Mouse (Mus musculus) erythroblast, adult 5-6 weeks (primary cell): ENCODE results near the gene Sft2d2. TPM values are rescaled to one million over a fixed set of nuclear protein-coding genes. Genes with fewer than 3 reads are reported as not detected.
A peak's percentile ranks its signal among the peaks of the same experiment; 100 is the strongest.

Source experiments
- ATAC-seq: replicated peaks from 2 replicates; pipeline ENCODE4 v1.8.0; 2016; ENCODE audit warnings: moderate number of reproducible peaks, mild to moderate bottlenecking, moderate TSS enrichment, inconsistent platforms; ENCODE audit not compliant: poor library complexity, low FRiP score, severe bottlenecking
- total RNA-seq, 2 experiments: library from RNA; stranded (forward) in 1 of 2; stranded (reverse) in 1 of 2; fragments of 150-400 nt in 1 of 2; fragments of 200-764, 138-1000 nt in 1 of 2; gene quantifications; 2 replicates each; pipeline versions ENCODE4 v1.2.3 to v1.2.4; 2015 to 2017; ENCODE audit warnings: low replicate concordance in 2 of 2

Sft2d2 gene
- total RNA-seq, 2 experiments from 2014 or later, result 10.3 to 11.5 TPM

GRCm38 (mm10) chr1:165151216-165151615 is 43.0 kb downstream of the Sft2d2 start:
- ATAC-seq, result no peak

GRCm38 (mm10) chr1:165142343-165142916 is 51.8 kb downstream of the Sft2d2 start:
- ATAC-seq, result no peak

- ATAC-seq, result no peak
Observed at GRCm38 (mm10) chr1:165140227-165140626, 54.0 kb downstream of the Sft2d2 start.

GRCm38 (mm10) chr1:165133858-165134257 is 60.4 kb downstream of the Sft2d2 start:
- no peak for ATAC-seq

- no peak for ATAC-seq
Observed at GRCm38 (mm10) chr1:165133279-165133678, 61.0 kb downstream of the Sft2d2 start.

- ATAC-seq, result peak; percentile 92
Observed at GRCm38 (mm10) chr1:165132187-165132877, 61.9 kb downstream of the Sft2d2 start.

- no peak for ATAC-seq
Observed at GRCm38 (mm10) chr1:165129573-165129972, 64.7 kb downstream of the Sft2d2 start.

Other genes starting within 250 kb of the Sft2d2 start
- gene Tbx19, start 33.7 kb downstream of the Sft2d2 start, total RNA-seq (2015; ENCODE audit: low replicate concordance), result not detected in 2 replicates
- not detected in 2 replicates for gene Tbx19, start 33.7 kb downstream of the Sft2d2 start, total RNA-seq (2017; ENCODE audit: low replicate concordance)
- 3.1 and 10.4 TPM in 2 replicates for gene Tiprl, start 42.6 kb upstream of the Sft2d2 start, total RNA-seq (2015; ENCODE audit: low replicate concordance)
- 7.0 and 29.6 TPM in 2 replicates for gene Tiprl, start 42.6 kb upstream of the Sft2d2 start, total RNA-seq (2017; ENCODE audit: low replicate concordance)
- not detected in 2 replicates for gene Gpr161, start 101.4 kb upstream of the Sft2d2 start, total RNA-seq (2015; ENCODE audit: low replicate concordance)
- gene Gpr161, start 101.4 kb upstream of the Sft2d2 start, total RNA-seq (2017; ENCODE audit: low replicate concordance), result not detected in 2 replicates